Mouse (Mus musculus): Measurements from ENCODE around the gene Cyth1. TPM values are rescaled to one million over a fixed set of nuclear protein-coding genes. Genes with fewer than 3 reads are reported as not detected.

Gene Cyth1
- polyA plus RNA-seq, 1 experiment from 2014 or later: 19.5 TPM

Other genes with a start within 250 kb of the Cyth1 start
- gene Dnah17, start 118.0 kb downstream of the Cyth1 start, polyA plus RNA-seq (2015; fragmentation: Nextera tagmentation; extraction: Ambion mirVana): 0.17 and 0.21 TPM in 2 replicates
- 23.2 and 25.4 TPM in 2 replicates for gene Usp36, start 41.7 kb upstream of the Cyth1 start, polyA plus RNA-seq (2015; fragmentation: Nextera tagmentation; extraction: Ambion mirVana)
- 0.59 and 0.64 TPM in 2 replicates for gene Cep295nl, start 93.9 kb upstream of the Cyth1 start, polyA plus RNA-seq (2015; fragmentation: Nextera tagmentation; extraction: Ambion mirVana)
- 163 and 170 TPM in 2 replicates for gene Timp2, start 107.1 kb upstream of the Cyth1 start, polyA plus RNA-seq (2015; fragmentation: Nextera tagmentation; extraction: Ambion mirVana)
- 15.6 and 19.8 TPM in 2 replicates for gene Lgals3bp, start 153.5 kb upstream of the Cyth1 start, polyA plus RNA-seq (2015; fragmentation: Nextera tagmentation; extraction: Ambion mirVana)
- 34.2 and 38.0 TPM in 2 replicates for gene Cant1, start 170.5 kb upstream of the Cyth1 start, polyA plus RNA-seq (2015; fragmentation: Nextera tagmentation; extraction: Ambion mirVana)
- gene C1qtnf1, start 179.6 kb upstream of the Cyth1 start, polyA plus RNA-seq (2015; fragmentation: Nextera tagmentation; extraction: Ambion mirVana): 19.0 and 23.0 TPM in 2 replicates
- 8.6 and 8.7 TPM in 2 replicates for gene Engase, start 228.2 kb upstream of the Cyth1 start, polyA plus RNA-seq (2015; fragmentation: Nextera tagmentation; extraction: Ambion mirVana)